Mouse (Mus musculus) spleen, adult 2 months (tissue): Measurements from ENCODE around the gene Cenpl.

Experiments used
- CTCF ChIP-seq: fragments of 200-500 bp; IDR thresholded peaks from 2 replicates; pipeline ENCODE4 v1.5.1; 2011; ENCODE audit warnings: mild to moderate bottlenecking, inconsistent platforms; ENCODE audit not compliant: insufficient read depth, insufficient read length, insufficient replicate concordance; ENCODE audit errors: extremely low read depth
- POLR2A ChIP-seq: fragments of 200-500 bp; IDR thresholded peaks from 2 replicates; pipeline ENCODE4 v1.6.1; 2011; ENCODE audit warnings: low read depth, low read length, inconsistent platforms

- TF ChIP-seq POLR2A = no peak
- TF ChIP-seq CTCF = no peak
These were observed at the start of gene Cenpl, which contains the start of gene Dars2 for GRCm38 (mm10) chr1:161070352-161071271.
